In genomic region chr1:86500681-86501080, GRCm38 (mm10) we compare ENCODE assay signal across 9 mouse cellular contexts. TPM values are rescaled to one million over a fixed set of nuclear protein-coding genes. Genes with fewer than 3 reads are reported as not detected.
DNase-seq lines count a peak whose midpoint lies in the region; ATAC-seq and TF ChIP-seq lines count a peak whose summit lies in the region.
"Had no signal": no experiment of that assay in that cellular context is flagged by ENCODE, and none has a peak within 500 bp of the region (broad histone marks: within the 10 kb centered on the region; RNA-seq: fewer than 3 reads in every experiment).

No protein-coding gene starts in this region.

- peaks cover 4% of the 10 kb centered on the region; the same call in 1 of the 2 replicates for H3K4me1 ChIP-seq in cortical plate, adult 2 months (ENCODE audit: control insufficient read depth, insufficient read depth, low read length)
- H3K4me1 ChIP-seq in forebrain, embryonic 12.5 days: peaks cover 61% of the 10 kb centered on the region
- H3K4me1 ChIP-seq in limb, embryonic 15.5 days: peaks cover 69% of the 10 kb centered on the region

- TF ChIP-seq CTCF in layer of hippocampus, adult 2 months (conservative IDR thresholded peaks at IDR 0.05): no peak
- no peak for TF ChIP-seq CTCF in cortical plate, adult 2 months (IDR thresholded peaks at IDR 0.05; ENCODE audit: extremely low read depth, insufficient read depth, low read length)

- no peak overlapping the region for H3K4me2 ChIP-seq in forebrain, embryonic 12.5 days
- no peak overlapping the region for H3K4me2 ChIP-seq in limb, embryonic 15.5 days
- H3K4me2 ChIP-seq: lung, embryonic 15.5 days; midbrain, embryonic 13.5 days had no signal

- no peak for DNase-seq in layer of hippocampus, adult 2 months (ENCODE audit: low spot score in 2 of 2)
- no peak for DNase-seq in layer of hippocampus, adult 9-11 months
- DNase-seq in spleen, adult 12 weeks (ENCODE audit: low spot score): no peak
- DNase-seq in cerebellum, postnatal 4 days (ENCODE audit: low spot score in 2 of 2): no peak

- H3K36me3 ChIP-seq in forebrain, embryonic 12.5 days (replicated peaks): no peaks in the 10 kb centered on the region
- H3K36me3 ChIP-seq in limb, embryonic 15.5 days: no peaks in the 10 kb centered on the region
- H3K36me3 ChIP-seq: lung, embryonic 15.5 days; midbrain, embryonic 13.5 days had no signal

- H3K27ac ChIP-seq in layer of hippocampus, adult 2 months: peak overlapping the region; percentile 88
- H3K27ac ChIP-seq in cortical plate, adult 2 months (ENCODE audit: insufficient read depth, low read length): peak overlapping the region; percentile 30
- peak overlapping the region; percentile 84 for H3K27ac ChIP-seq in forebrain, embryonic 12.5 days
- H3K27ac ChIP-seq in limb, embryonic 15.5 days: peak overlapping the region; percentile 99; the same call in 1 of the 2 replicates

- H3K27me3 ChIP-seq in forebrain, embryonic 12.5 days: no peaks in the 10 kb centered on the region
- H3K27me3 ChIP-seq in limb, embryonic 15.5 days: no peaks in the 10 kb centered on the region
- H3K27me3 ChIP-seq: lung, embryonic 15.5 days; midbrain, embryonic 13.5 days had no signal

- H3K9me3 ChIP-seq in forebrain, embryonic 12.5 days: no peaks in the 10 kb centered on the region
- H3K9me3 ChIP-seq in limb, embryonic 15.5 days: no peaks in the 10 kb centered on the region
- H3K9me3 ChIP-seq: lung, embryonic 15.5 days; midbrain, embryonic 13.5 days had no signal

- no peak for TF ChIP-seq POLR2A in cortical plate, adult 2 months (IDR thresholded peaks at IDR 0.05; ENCODE audit: extremely low read depth, insufficient read depth, low read length)

- H3K4me3 ChIP-seq in layer of hippocampus, adult 2 months: no peak overlapping the region
- no peak overlapping the region for H3K4me3 ChIP-seq in cortical plate, adult 2 months (ENCODE audit: insufficient read depth, low read length)
- no peak overlapping the region for H3K4me3 ChIP-seq in forebrain, embryonic 12.5 days (replicated peaks)
- H3K4me3 ChIP-seq in limb, embryonic 15.5 days: no peak overlapping the region
- H3K4me3 ChIP-seq: lung, embryonic 15.5 days; midbrain, embryonic 13.5 days had no signal

- 87% methylated on average over 4 of the region's 4 CpGs for WGBS in forebrain, embryonic 12.5 days
- WGBS in limb, embryonic 15.5 days: 74% methylated on average over 4 of the region's 4 CpGs

- H3K9ac ChIP-seq in forebrain, embryonic 12.5 days: no peak overlapping the region
- H3K9ac ChIP-seq in limb, embryonic 15.5 days: no peak overlapping the region
- H3K9ac ChIP-seq: lung, embryonic 15.5 days had no signal

- ATAC-seq in forebrain, embryonic 12.5 days (ENCODE audit: low FRiP score): no peak
- ATAC-seq in limb, embryonic 15.5 days (ENCODE audit: insufficient number of reproducible peaks, low FRiP score, low TSS enrichment, low read depth): no peak
- ATAC-seq: midbrain, embryonic 13.5 days had no signal

RNA-seq across cellular contexts. Expression of gene Ptma, which starts 25.8 kb away (rescaled TPM):
- 100 to 1,000 TPM; 478 to 491 TPM for total RNA-seq in layer of hippocampus, adult 2 months (2021)
- polyA plus RNA-seq in cortical plate, adult 2 months (2012; rRNA removed): 548 and 595 TPM in 2 replicates
- 3,257 and 3,328 TPM in 2 replicates for polyA plus RNA-seq in forebrain, embryonic 12.5 days (2016; fragmentation: Nextera tagmentation; extraction: Ambion mirVana)
- 1,783 and 2,088 TPM in 2 replicates for polyA plus RNA-seq in limb, embryonic 15.5 days (2015; fragmentation: Nextera tagmentation; extraction: Ambion mirVana)

Comparison
In these comparisons a context has a peak if more than half of its experiments do, and no peak if none do; other contexts are left out.
1. H3K27ac ChIP-seq: peak in every context shown above with its lines; median percentile 99 in limb, embryonic 15.5 days; 88 in layer of hippocampus, adult 2 months; 84 in forebrain, embryonic 12.5 days; 30 in cortical plate, adult 2 months.